Mouse (Mus musculus) liver, embryonic 14.5 days (tissue): ENCODE data around the gene Itpkb.

Experiments
- CTCF ChIP-seq: IDR thresholded peaks from 2 replicates; pipeline ENCODE4 v1.5.1; 2016; ENCODE audit warnings: antibody characterized with exemption, low read depth, control low read depth
- EP300 ChIP-seq: IDR thresholded peaks from 2 replicates; pipeline ENCODE4 v1.6.1; 2016; ENCODE audit warnings: antibody characterized with exemption, low read depth

- TF ChIP-seq CTCF (no peak), EP300 (no peak)
Measured at GRCm38 (mm10) chr1:180368646-180369045, 38.4 kb downstream of the Itpkb start.
